8 mouse cellular contexts compared by ENCODE assay signal in genomic region chr4:149611376-149612044, GRCm38 (mm10). TPM values are rescaled to one million over a fixed set of nuclear protein-coding genes. Genes with fewer than 3 reads are reported as not detected.
DNase-seq lines count a peak whose midpoint lies in the region; TF ChIP-seq lines count a peak whose summit lies in the region.
"Had no signal": no experiment of that assay in that cellular context is flagged by ENCODE, and none has a peak within 500 bp of the region (broad histone marks: within the 10 kb centered on the region; RNA-seq: fewer than 3 reads in every experiment).

No protein-coding gene starts in this region.

- H3K27ac ChIP-seq in kidney, adult 2 months (ENCODE audit: insufficient read depth, low read depth, low read length) = no peak overlapping the region
- H3K27ac ChIP-seq: liver, embryonic 13.5 days had no signal

- 49% methylated on average over 10 of the region's 10 CpGs for WGBS in kidney, adult 2 months

- H3K27me3 ChIP-seq in kidney, adult 2 months (replicated peaks; ENCODE audit: control insufficient read depth, insufficient read depth, low read length) = no peaks in the 10 kb centered on the region
- H3K27me3 ChIP-seq: liver, embryonic 13.5 days had no signal

- peak; percentile 47 for DNase-seq in kidney, adult 2 months
- DNase-seq in kidney, adult 11 months = no peak
- peak; percentile 60 for DNase-seq in 416B (ENCODE audit: low read depth)
- peak; percentile 60 for DNase-seq in CD4-positive helper T cell, adult 2 months (ENCODE audit: low read depth, low spot score)
- peak; percentile 56 for DNase-seq in cerebellum, adult 8-10 months
- DNase-seq in kidney, postnatal 36 days = peak; percentile 26 to 77
- DNase-seq in testis, postnatal 10 days (ENCODE audit: low spot score) = peak; percentile 77
- DNase-seq: liver, embryonic 13.5 days had no signal

- H3K36me3 ChIP-seq in kidney, adult 2 months (ENCODE audit: control insufficient read depth, insufficient read depth, low read length) = no peaks in the 10 kb centered on the region; the same call in 1 of the 2 replicates
- H3K36me3 ChIP-seq: liver, embryonic 13.5 days had no signal

- no peaks in the 10 kb centered on the region for H3K4me1 ChIP-seq in kidney, adult 2 months (ENCODE audit: control insufficient read depth, insufficient read depth, low read length)

- TF ChIP-seq POLR2A in kidney, adult 2 months (IDR thresholded peaks at IDR 0.05; ENCODE audit: low read depth, low read length) = no peak

- peak; percentile 76 for TF ChIP-seq CTCF in kidney, adult 2 months (conservative IDR thresholded peaks at IDR 0.05; ENCODE audit: insufficient read depth, insufficient read length, low read depth, low read length)

- H3K4me3 ChIP-seq in kidney, adult 2 months (ENCODE audit: insufficient read depth, low read depth, low read length) = no peak overlapping the region
- H3K4me3 ChIP-seq: liver, embryonic 13.5 days had no signal

RNA-seq across cellular contexts. Expression of gene Clstn1, which starts 25.2 kb away (rescaled TPM):
- 44.9 and 46.3 TPM in 2 replicates for polyA plus RNA-seq in kidney, adult 2 months (2012; rRNA removed)
